Mouse (Mus musculus) liver, embryonic 12.5 days (tissue): ENCODE results near the gene Slc4a4. TPM values are rescaled to one million over a fixed set of nuclear protein-coding genes. Genes with fewer than 3 reads are reported as not detected.

Source experiments
- ATAC-seq: fragments of 200-750 bp; cut with Nextera tagmentation; 2 replicates; pipeline ENCODE4 v1.8.0; 2017; ENCODE audit warnings: moderate number of reproducible peaks, mild to moderate bottlenecking, moderate library complexity
- H3K27ac ChIP-seq: fragments of 300-500 bp; sonication (generic); 2 replicates; pipeline ENCODE4 v1.5.1; 2016; ENCODE audit warnings: mild to moderate bottlenecking
- H3K27me3 ChIP-seq: fragments of 300-500 bp; sonication (generic); replicated peaks from 2 replicates; pipeline ENCODE4 v1.6.1; 2016; ENCODE audit warnings: mild to moderate bottlenecking, moderate library complexity
- H3K36me3 ChIP-seq: fragments of 300-500 bp; sonication (generic); 2 replicates; pipeline ENCODE4 v1.6.1; 2016; ENCODE audit warnings: mild to moderate bottlenecking, moderate library complexity
- H3K4me1 ChIP-seq: fragments of 300-500 bp; sonication (generic); 2 replicates; pipeline ENCODE4 v1.6.1; 2016
- H3K4me2 ChIP-seq: fragments of 300-500 bp; sonication (generic); 2 replicates; pipeline ENCODE4 v1.6.1; 2016; ENCODE audit warnings: mild to moderate bottlenecking, moderate library complexity
- H3K4me3 ChIP-seq: fragments of 300-500 bp; sonication (generic); 2 replicates; pipeline ENCODE4 v1.5.1; 2016; ENCODE audit warnings: mild to moderate bottlenecking, moderate library complexity
- H3K9ac ChIP-seq: fragments of 300-500 bp; sonication (generic); 2 replicates; pipeline ENCODE4 v1.6.1; 2016; ENCODE audit warnings: mild to moderate bottlenecking, moderate library complexity
- H3K9me3 ChIP-seq: fragments of 300-500 bp; sonication (generic); replicated peaks from 2 replicates; pipeline ENCODE4 v1.6.1; 2016; ENCODE audit warnings: mild to moderate bottlenecking, moderate library complexity
- WGBS: fragments of 180-500 bp; shearing (Covaris S2); methylation state at CpG from one replicate; pipeline ENCODE4 v1.1.7; 2016; ENCODE audit not compliant: insufficient replicate concordance; 5-methylcytosine and 5-hydroxymethylcytosine counted together
- polyA plus RNA-seq: library from polyadenylated mRNA; unstranded; fragments of >200 nt; fragmentation: Nextera tagmentation; extraction: Ambion mirVana; gene quantifications from 2 replicates; pipeline ENCODE4 v1.2.1, GENCODE M21; 2016

Slc4a4 gene
- polyA plus RNA-seq, 1 experiment from 2014 or later = 1.4 TPM

- no peaks in the 10 kb centered on the region for H3K4me1 ChIP-seq
- WGBS = 67% methylated on average over 3 of the region's 3 CpGs
- no peak overlapping the region for H3K4me2 ChIP-seq
- no peaks in the 10 kb centered on the region for H3K27me3 ChIP-seq
- H3K27ac ChIP-seq = no peak overlapping the region
- no peak overlapping the region for H3K9ac ChIP-seq
- no peaks in the 10 kb centered on the region for H3K9me3 ChIP-seq
- ATAC-seq = no peak
- H3K4me3 ChIP-seq = no peak overlapping the region
- H3K36me3 ChIP-seq = no peaks in the 10 kb centered on the region
These were observed 30.6 kb downstream of the Slc4a4 start for GRCm38 (mm10) chr5:88917221-88917620.

GRCm38 (mm10) chr5:88917630-88918029 lies 31.0 kb downstream of the Slc4a4 start:
- 72% methylated on average over 10 of the region's 10 CpGs for WGBS
- no peak overlapping the region for H3K27ac ChIP-seq
- H3K4me1 ChIP-seq = no peaks in the 10 kb centered on the region
- H3K4me3 ChIP-seq = no peak overlapping the region
- H3K9ac ChIP-seq = no peak overlapping the region
- H3K9me3 ChIP-seq = no peaks in the 10 kb centered on the region
- H3K27me3 ChIP-seq = no peaks in the 10 kb centered on the region
- H3K36me3 ChIP-seq = no peaks in the 10 kb centered on the region
- no peak overlapping the region for H3K4me2 ChIP-seq
- ATAC-seq = no peak

GRCm38 (mm10) chr5:88918538-88918937 lies 31.9 kb downstream of the Slc4a4 start:
- Histone ChIP-seq H3K9me3 (no peaks in the 10 kb centered on the region), H3K36me3 (no peaks in the 10 kb centered on the region), H3K4me2 (no peak overlapping the region), H3K4me3 (no peak overlapping the region), H3K27me3 (no peaks in the 10 kb centered on the region), H3K27ac (no peak overlapping the region), H3K9ac (no peak overlapping the region), H3K4me1 (no peaks in the 10 kb centered on the region)
- no peak for ATAC-seq
- 72% methylated on average over 9 of the region's 9 CpGs for WGBS

GRCm38 (mm10) chr5:88925576-88925975 lies 39.0 kb downstream of the Slc4a4 start:
- no peaks in the 10 kb centered on the region for H3K4me1 ChIP-seq
- 75% methylated on average over 5 of the region's 5 CpGs for WGBS
- no peak overlapping the region for H3K27ac ChIP-seq
- H3K36me3 ChIP-seq = no peaks in the 10 kb centered on the region
- no peaks in the 10 kb centered on the region for H3K9me3 ChIP-seq
- no peak overlapping the region for H3K4me2 ChIP-seq
- ATAC-seq = no peak
- no peak overlapping the region for H3K4me3 ChIP-seq
- H3K9ac ChIP-seq = no peak overlapping the region
- H3K27me3 ChIP-seq = no peaks in the 10 kb centered on the region

- ATAC-seq = no peak
These were observed 41.7 kb downstream of the Slc4a4 start for GRCm38 (mm10) chr5:88928201-88928916.

GRCm38 (mm10) chr5:88929392-88930094 lies 42.9 kb downstream of the Slc4a4 start:
- Histone ChIP-seq H3K4me1 (peaks cover 4% of the 10 kb centered on the region), H3K36me3 (no peaks in the 10 kb centered on the region), H3K4me2 (no peak overlapping the region), H3K27me3 (no peaks in the 10 kb centered on the region), H3K27ac (no peak overlapping the region), H3K9me3 (no peaks in the 10 kb centered on the region), H3K9ac (no peak overlapping the region), H3K4me3 (no peak overlapping the region)
- no peak for ATAC-seq
- WGBS = 72% methylated on average over 18 of the region's 18 CpGs

More at GRCm38 (mm10) chr5:88928201-88928916, 41.7 kb downstream of the Slc4a4 start:
- Histone ChIP-seq H3K9ac (no peak overlapping the region), H3K4me2 (no peak overlapping the region), H3K27ac (no peak overlapping the region), H3K4me3 (no peak overlapping the region), H3K4me1 (no peaks in the 10 kb centered on the region), H3K36me3 (no peaks in the 10 kb centered on the region), H3K27me3 (no peaks in the 10 kb centered on the region), H3K9me3 (no peaks in the 10 kb centered on the region)
- 28% methylated on average over 13 of the region's 13 CpGs for WGBS

GRCm38 (mm10) chr5:88930129-88930528 lies 43.5 kb downstream of the Slc4a4 start:
- H3K27me3 ChIP-seq = no peaks in the 10 kb centered on the region
- 75% methylated on average over 5 of the region's 5 CpGs for whole genome bisulfite sequencing
- no peak overlapping the region for H3K4me3 ChIP-seq
- H3K36me3 ChIP-seq = no peaks in the 10 kb centered on the region
- H3K4me2 ChIP-seq = no peak overlapping the region
- H3K9ac ChIP-seq = no peak overlapping the region
- H3K9me3 ChIP-seq = no peaks in the 10 kb centered on the region
- ATAC-seq = no peak
- peaks cover 6% of the 10 kb centered on the region for H3K4me1 ChIP-seq
- no peak overlapping the region for H3K27ac ChIP-seq

- Histone ChIP-seq H3K4me3 (no peak overlapping the region), H3K9ac (no peak overlapping the region), H3K27me3 (no peaks in the 10 kb centered on the region), H3K9me3 (no peaks in the 10 kb centered on the region), H3K36me3 (no peaks in the 10 kb centered on the region), H3K27ac (no peak overlapping the region), H3K4me2 (no peak overlapping the region), H3K4me1 (peaks cover 11% of the 10 kb centered on the region)
- no peak for ATAC-seq
- 62% methylated on average over 11 of the region's 11 CpGs for WGBS
These were observed 44.0 kb downstream of the Slc4a4 start for GRCm38 (mm10) chr5:88930611-88931010.

GRCm38 (mm10) chr5:88931176-88931575 lies 44.6 kb downstream of the Slc4a4 start:
- H3K4me3 ChIP-seq = no peak overlapping the region
- H3K27me3 ChIP-seq = no peaks in the 10 kb centered on the region
- WGBS = 65% methylated on average over 9 of the region's 9 CpGs
- no peak overlapping the region for H3K4me2 ChIP-seq
- no peak for ATAC-seq
- no peak overlapping the region for H3K9ac ChIP-seq
- peaks cover 13% of the 10 kb centered on the region for H3K4me1 ChIP-seq
- no peaks in the 10 kb centered on the region for H3K36me3 ChIP-seq
- H3K9me3 ChIP-seq = no peaks in the 10 kb centered on the region
- no peak overlapping the region for H3K27ac ChIP-seq

- Histone ChIP-seq H3K9ac (no peak overlapping the region), H3K4me1 (peaks cover 13% of the 10 kb centered on the region), H3K4me3 (no peak overlapping the region), H3K36me3 (no peaks in the 10 kb centered on the region), H3K4me2 (no peak overlapping the region), H3K9me3 (no peaks in the 10 kb centered on the region), H3K27ac (no peak overlapping the region), H3K27me3 (no peaks in the 10 kb centered on the region)
- WGBS = 80% methylated on average over 7 of the region's 7 CpGs
- no peak for ATAC-seq
These were observed 46.8 kb downstream of the Slc4a4 start for GRCm38 (mm10) chr5:88933454-88933853.

- H3K4me3 ChIP-seq = no peak overlapping the region
- ATAC-seq = peak; percentile 40; the same call in 1 of the 2 replicates
- no peak overlapping the region for H3K4me2 ChIP-seq
- no peak overlapping the region for H3K9ac ChIP-seq
- no peaks in the 10 kb centered on the region for H3K36me3 ChIP-seq
- H3K27ac ChIP-seq = no peak overlapping the region
- 52% methylated on average over 14 of the region's 14 CpGs for WGBS
- peaks cover 13% of the 10 kb centered on the region for H3K4me1 ChIP-seq
- no peaks in the 10 kb centered on the region for H3K9me3 ChIP-seq
- H3K27me3 ChIP-seq = no peaks in the 10 kb centered on the region
These were observed 47.3 kb downstream of the Slc4a4 start for GRCm38 (mm10) chr5:88933946-88934345.

- 26% methylated on average over 1 of the region's 1 CpGs for whole genome bisulfite sequencing
- H3K9me3 ChIP-seq = no peaks in the 10 kb centered on the region
- ATAC-seq = no peak
- H3K27ac ChIP-seq = no peak overlapping the region
- peaks cover 13% of the 10 kb centered on the region for H3K4me1 ChIP-seq
- H3K27me3 ChIP-seq = no peaks in the 10 kb centered on the region
- H3K4me3 ChIP-seq = no peak overlapping the region
- no peaks in the 10 kb centered on the region for H3K36me3 ChIP-seq
- no peak overlapping the region for H3K9ac ChIP-seq
- H3K4me2 ChIP-seq = no peak overlapping the region
These were observed 51.6 kb downstream of the Slc4a4 start for GRCm38 (mm10) chr5:88938208-88938607.
